Mouse (Mus musculus): ENCODE measurements at regions not wholly inside any gene's neighbourhood (a gene's known extent, or its start where the extent isn't known, plus 50 kb on each side); places are given as distances from the start of the nearest gene placed in this dataset.

GRCm38 (mm10) chr2:133338150-133338549 lies 213.8 kb upstream of the Bmp2 start:
- Histone ChIP-seq H3K27me3 (peaks cover 55% of the 10 kb centered on the region), H3K27ac (replicated peaks) (no peak overlapping the region), H3K9ac (replicated peaks) (no peak overlapping the region), H3K4me3 (no peak overlapping the region), H3K9me3 (no peaks in the 10 kb centered on the region), H3K4me1 (no peaks in the 10 kb centered on the region), H3K36me3 (no peaks in the 10 kb centered on the region), H3K4me2 (replicated peaks) (no peak overlapping the region)
- WGBS, result 92% methylated on average over 3 of the region's 3 CpGs
- no peak for ATAC-seq (ENCODE audit: low FRiP score, low read depth)

- Histone ChIP-seq H3K36me3 (no peaks in the 10 kb centered on the region), H3K4me2 (replicated peaks) (no peak overlapping the region), H3K4me3 (no peak overlapping the region), H3K9ac (replicated peaks) (no peak overlapping the region), H3K9me3 (no peaks in the 10 kb centered on the region), H3K27me3 (peaks cover 66% of the 10 kb centered on the region), H3K27ac (replicated peaks) (no peak overlapping the region), H3K4me1 (peaks cover 1% of the 10 kb centered on the region; the same call in 1 of the 2 replicates)
- WGBS, result 88% methylated on average over 4 of the region's 4 CpGs
- ATAC-seq (ENCODE audit: low FRiP score, low read depth), result no peak
These were observed 210.6 kb upstream of the Bmp2 start for GRCm38 (mm10) chr2:133341352-133341751.

GRCm38 (mm10) chr2:133345964-133346788 lies 205.8 kb upstream of the Bmp2 start:
- no peak for ATAC-seq (ENCODE audit: low FRiP score, low read depth)
- Histone ChIP-seq H3K9me3 (no peaks in the 10 kb centered on the region), H3K36me3 (no peaks in the 10 kb centered on the region), H3K9ac (replicated peaks) (no peak overlapping the region), H3K4me2 (replicated peaks) (no peak overlapping the region), H3K27ac (replicated peaks) (no peak overlapping the region), H3K4me3 (no peak overlapping the region), H3K27me3 (peaks cover 78% of the 10 kb centered on the region), H3K4me1 (peaks cover 3% of the 10 kb centered on the region)
- WGBS, result 29% methylated on average over 12 of the region's 12 CpGs

- Histone ChIP-seq H3K9me3 (no peaks in the 10 kb centered on the region), H3K27ac (replicated peaks) (no peak overlapping the region), H3K9ac (replicated peaks) (no peak overlapping the region), H3K27me3 (peaks cover 78% of the 10 kb centered on the region), H3K4me2 (replicated peaks) (no peak overlapping the region), H3K4me1 (peaks cover 3% of the 10 kb centered on the region), H3K36me3 (no peaks in the 10 kb centered on the region), H3K4me3 (no peak overlapping the region)
- peak; percentile 83 for ATAC-seq (ENCODE audit: low FRiP score, low read depth)
- WGBS, result 6% methylated on average over 4 of the region's 4 CpGs
These were observed 205.1 kb upstream of the Bmp2 start for GRCm38 (mm10) chr2:133346789-133347424.

GRCm38 (mm10) chr2:133351306-133351705 lies 200.7 kb upstream of the Bmp2 start:
- H3K4me3 ChIP-seq, result no peak overlapping the region
- no peak overlapping the region for H3K4me2 ChIP-seq (replicated peaks)
- H3K27ac ChIP-seq (replicated peaks), result no peak overlapping the region
- peaks cover 82% of the 10 kb centered on the region for H3K27me3 ChIP-seq
- ATAC-seq (ENCODE audit: low FRiP score, low read depth), result no peak
- WGBS, result 82% methylated on average over 3 of the region's 3 CpGs
- no peaks in the 10 kb centered on the region for H3K9me3 ChIP-seq
- H3K9ac ChIP-seq (replicated peaks), result no peak overlapping the region
- peaks cover 2% of the 10 kb centered on the region for H3K4me1 ChIP-seq
- H3K36me3 ChIP-seq, result no peaks in the 10 kb centered on the region

- 87% methylated on average over 3 of the region's 3 CpGs for WGBS
- Histone ChIP-seq H3K9ac (replicated peaks) (no peak overlapping the region), H3K36me3 (no peaks in the 10 kb centered on the region), H3K4me1 (no peaks in the 10 kb centered on the region), H3K4me3 (no peak overlapping the region), H3K27ac (replicated peaks) (no peak overlapping the region), H3K27me3 (peaks cover 83% of the 10 kb centered on the region), H3K4me2 (replicated peaks) (no peak overlapping the region), H3K9me3 (no peaks in the 10 kb centered on the region)
- ATAC-seq (ENCODE audit: low FRiP score, low read depth), result no peak
These were observed 199.2 kb upstream of the Bmp2 start for GRCm38 (mm10) chr2:133352800-133353199.

GRCm38 (mm10) chr2:133362693-133363443 lies 189.1 kb upstream of the Bmp2 start:
- 23% methylated on average over 4 of the region's 4 CpGs for WGBS
- ATAC-seq (ENCODE audit: low FRiP score, low read depth), result peak; percentile 92
- H3K27me3 ChIP-seq, result peaks cover 69% of the 10 kb centered on the region

GRCm38 (mm10) chr2:133371490-133372215 lies 180.3 kb upstream of the Bmp2 start:
- H3K9ac ChIP-seq (replicated peaks), result no peak overlapping the region
- no peaks in the 10 kb centered on the region for H3K9me3 ChIP-seq
- H3K36me3 ChIP-seq, result no peaks in the 10 kb centered on the region
- H3K27me3 ChIP-seq, result peaks cover 70% of the 10 kb centered on the region
- H3K4me2 ChIP-seq (replicated peaks), result no peak overlapping the region
- WGBS, result 85% methylated on average over 12 of the region's 12 CpGs
- no peak overlapping the region for H3K4me3 ChIP-seq
- ATAC-seq (ENCODE audit: low FRiP score, low read depth), result no peak
- H3K4me1 ChIP-seq, result no peaks in the 10 kb centered on the region
- no peak overlapping the region for H3K27ac ChIP-seq (replicated peaks)

More at GRCm38 (mm10) chr2:133362693-133363443, 189.1 kb upstream of the Bmp2 start:
- Histone ChIP-seq H3K4me1 (no peaks in the 10 kb centered on the region), H3K27ac (replicated peaks) (no peak overlapping the region), H3K9me3 (no peaks in the 10 kb centered on the region), H3K4me2 (replicated peaks) (no peak overlapping the region), H3K36me3 (no peaks in the 10 kb centered on the region), H3K4me3 (no peak overlapping the region), H3K9ac (replicated peaks) (no peak overlapping the region)

GRCm38 (mm10) chr2:133373543-133373942 lies 178.4 kb upstream of the Bmp2 start:
- H3K4me2 ChIP-seq (replicated peaks), result no peak overlapping the region
- H3K9me3 ChIP-seq, result no peaks in the 10 kb centered on the region
- H3K4me3 ChIP-seq, result no peak overlapping the region

GRCm38 (mm10) chr2:133381054-133381453 lies 170.9 kb upstream of the Bmp2 start:
- H3K36me3 ChIP-seq, result no peaks in the 10 kb centered on the region
- no peaks in the 10 kb centered on the region for H3K4me1 ChIP-seq
- H3K4me3 ChIP-seq, result no peak overlapping the region
- WGBS, result 81% methylated on average over 3 of the region's 3 CpGs
- ATAC-seq (ENCODE audit: low FRiP score, low read depth), result no peak
- H3K9ac ChIP-seq (replicated peaks), result no peak overlapping the region
- H3K27ac ChIP-seq (replicated peaks), result no peak overlapping the region
- no peaks in the 10 kb centered on the region for H3K9me3 ChIP-seq
- H3K4me2 ChIP-seq (replicated peaks), result no peak overlapping the region
- peaks cover 54% of the 10 kb centered on the region for H3K27me3 ChIP-seq

More at GRCm38 (mm10) chr2:133373543-133373942, 178.4 kb upstream of the Bmp2 start:
- Histone ChIP-seq H3K27ac (replicated peaks) (no peak overlapping the region), H3K4me1 (no peaks in the 10 kb centered on the region), H3K27me3 (peaks cover 60% of the 10 kb centered on the region), H3K9ac (replicated peaks) (no peak overlapping the region), H3K36me3 (no peaks in the 10 kb centered on the region)
- no peak for ATAC-seq (ENCODE audit: low FRiP score, low read depth)
- 76% methylated on average over 4 of the region's 4 CpGs for WGBS

GRCm38 (mm10) chr2:133383135-133383920 lies 168.6 kb upstream of the Bmp2 start:
- H3K4me1 ChIP-seq, result no peaks in the 10 kb centered on the region
- no peak overlapping the region for H3K27ac ChIP-seq (replicated peaks)
- no peaks in the 10 kb centered on the region for H3K36me3 ChIP-seq
- no peak overlapping the region for H3K4me3 ChIP-seq
- WGBS, result 91% methylated on average over 3 of the region's 3 CpGs
- H3K4me2 ChIP-seq (replicated peaks), result no peak overlapping the region
- no peaks in the 10 kb centered on the region for H3K9me3 ChIP-seq
- H3K9ac ChIP-seq (replicated peaks), result no peak overlapping the region
- no peak for ATAC-seq (ENCODE audit: low FRiP score, low read depth)
- H3K27me3 ChIP-seq, result peaks cover 51% of the 10 kb centered on the region
